Mouse (Mus musculus) inflammation-experienced regulatory T-cells, adult 6 months (primary cell): ENCODE results near the gene Hdac9. TPM values are rescaled to one million over a fixed set of nuclear protein-coding genes. Genes with fewer than 3 reads are reported as not detected.

Experiments
- ATAC-seq: one replicate; pipeline ENCODE4 v1.8.0; 2017
- polyA plus RNA-seq, 3 experiments: library from polyadenylated mRNA; unstranded; fragments of 100-300 nt; shearing (Covaris generic); gene quantifications; one replicate each; pipeline ENCODE4 v1.2.1; 2017

Hdac9 gene
- polyA plus RNA-seq, 3 experiments from 2014 or later = 0.36 to 1.3 (median 1.1) TPM

- ATAC-seq = no peak
Observed at GRCm38 (mm10) chr12:34334455-34335084, 582.3 kb downstream of the Hdac9 start.

- no peak for ATAC-seq
Observed at GRCm38 (mm10) chr12:34332884-34333283, 584.0 kb downstream of the Hdac9 start.

- ATAC-seq = no peak
Observed at GRCm38 (mm10) chr12:34327111-34327510, 589.8 kb downstream of the Hdac9 start.

- ATAC-seq = no peak
Observed at GRCm38 (mm10) chr12:34312113-34312719, 604.7 kb downstream of the Hdac9 start.

GRCm38 (mm10) chr12:34305453-34305852, 611.4 kb downstream of the Hdac9 start:
- ATAC-seq = no peak

- no peak for ATAC-seq
Observed at GRCm38 (mm10) chr12:34292346-34292745, 624.5 kb downstream of the Hdac9 start.

- ATAC-seq = no peak
Observed at GRCm38 (mm10) chr12:34287218-34287617, 629.7 kb downstream of the Hdac9 start.

- no peak for ATAC-seq
Observed at GRCm38 (mm10) chr12:34284888-34285287, 632.0 kb downstream of the Hdac9 start.

GRCm38 (mm10) chr12:34284396-34284795, 632.5 kb downstream of the Hdac9 start:
- ATAC-seq = no peak

- no peak for ATAC-seq
Observed at GRCm38 (mm10) chr12:34278822-34279221, 638.1 kb downstream of the Hdac9 start.

- no peak for ATAC-seq
Observed at GRCm38 (mm10) chr12:34273816-34274215, 643.1 kb downstream of the Hdac9 start.

- ATAC-seq = no peak
Observed at GRCm38 (mm10) chr12:34270096-34270495, 646.8 kb downstream of the Hdac9 start.

- no peak for ATAC-seq
Observed at GRCm38 (mm10) chr12:34269472-34270040, 647.3 kb downstream of the Hdac9 start.

GRCm38 (mm10) chr12:34259651-34260050, 657.2 kb downstream of the Hdac9 start:
- no peak for ATAC-seq

GRCm38 (mm10) chr12:34249160-34249559, 667.7 kb downstream of the Hdac9 start:
- peak; percentile 74 for ATAC-seq

GRCm38 (mm10) chr12:34248193-34249121, 668.4 kb downstream of the Hdac9 start:
- peak; percentile 71 for ATAC-seq

- no peak for ATAC-seq
Observed at GRCm38 (mm10) chr12:34238796-34239195, 678.1 kb downstream of the Hdac9 start.

GRCm38 (mm10) chr12:34231621-34232150, 685.2 kb downstream of the Hdac9 start:
- no peak for ATAC-seq

GRCm38 (mm10) chr12:34224505-34224904, 692.4 kb downstream of the Hdac9 start:
- no peak for ATAC-seq

GRCm38 (mm10) chr12:34221014-34221413, 695.9 kb downstream of the Hdac9 start:
- no peak for ATAC-seq

- ATAC-seq = no peak
Observed at GRCm38 (mm10) chr12:34220051-34220926, 696.6 kb downstream of the Hdac9 start.

GRCm38 (mm10) chr12:34218561-34218960, 698.3 kb downstream of the Hdac9 start:
- no peak for ATAC-seq
